Mouse (Mus musculus) lung, postnatal 0 days (tissue): ENCODE data around the gene Stpg4. TPM values are rescaled to one million over a fixed set of nuclear protein-coding genes. Genes with fewer than 3 reads are reported as not detected.

Experiments used
- ATAC-seq: fragments of 200-750 bp; cut with Nextera tagmentation; 2 replicates; pipeline ENCODE4 v1.8.0; 2017; ENCODE audit warnings: moderate library complexity
- DNase-seq: peaks from one replicate; pipeline ENCODE4 v3.0.0-alpha.2; 2016; ENCODE audit warnings: low spot score
- H3K27ac ChIP-seq: fragments of 300-500 bp; sonication (generic); 2 replicates; pipeline ENCODE4 v1.5.1; 2014; ENCODE audit warnings: antibody characterized with exemption, mild to moderate bottlenecking, low read length, mixed read lengths
- H3K27me3 ChIP-seq: fragments of 300-500 bp; sonication (generic); replicated peaks from 2 replicates; pipeline ENCODE4 v1.6.1; 2014; ENCODE audit warnings: low read length, mixed read lengths; ENCODE audit not compliant: insufficient read depth
- H3K36me3 ChIP-seq: fragments of 300-500 bp; sonication (generic); 2 replicates; pipeline ENCODE4 v1.6.1; 2014; ENCODE audit warnings: low read length, mixed read lengths; ENCODE audit not compliant: insufficient read depth
- H3K4me1 ChIP-seq: fragments of 300-500 bp; sonication (generic); 2 replicates; pipeline ENCODE4 v1.6.1; 2014; ENCODE audit warnings: antibody characterized with exemption, low read depth, low read length, mixed read lengths; ENCODE audit not compliant: insufficient read depth
- H3K4me2 ChIP-seq: fragments of 300-500 bp; sonication (generic); replicated peaks from 2 replicates; pipeline ENCODE4 v1.6.1; 2014; ENCODE audit warnings: low read depth, mild to moderate bottlenecking, low read length, moderate library complexity, mixed read lengths
- H3K4me3 ChIP-seq: fragments of 300-500 bp; sonication (generic); 2 replicates; pipeline ENCODE4 v1.5.1; 2014; ENCODE audit warnings: low read depth, low read length
- H3K9ac ChIP-seq: fragments of 300-500 bp; sonication (generic); replicated peaks from 2 replicates; pipeline ENCODE4 v1.6.1; 2014; ENCODE audit warnings: low read depth, mild to moderate bottlenecking
- H3K9me3 ChIP-seq: fragments of 300-500 bp; sonication (generic); 2 replicates; pipeline ENCODE4 v1.6.1; 2016; ENCODE audit warnings: low read length, mixed read lengths
- CTCF ChIP-seq: IDR thresholded peaks from 2 replicates; pipeline ENCODE4 v1.5.1; 2016; ENCODE audit warnings: antibody characterized with exemption, mild to moderate bottlenecking
- EP300 ChIP-seq: IDR thresholded peaks from 2 replicates; pipeline ENCODE4 v1.6.1; 2016; ENCODE audit warnings: antibody characterized with exemption, mild to moderate bottlenecking, control low read depth
- WGBS: fragments of 180-500 bp; shearing (Covaris S2); extraction: QIAGEN DNeasy Blood & Tissue Kit; methylation state at CpG from one replicate; pipeline ENCODE4 v1.1.7; 2014; 5-methylcytosine and 5-hydroxymethylcytosine counted together
- polyA plus RNA-seq: library from polyadenylated mRNA; unstranded; fragments of >200 nt; fragmentation: Nextera tagmentation; extraction: Ambion mirVana; gene quantifications from 2 replicates; pipeline ENCODE4 v1.2.1, GENCODE M21; 2015

Gene Stpg4
- polyA plus RNA-seq, 1 experiment from 2014 or later = not detected

DNA sequence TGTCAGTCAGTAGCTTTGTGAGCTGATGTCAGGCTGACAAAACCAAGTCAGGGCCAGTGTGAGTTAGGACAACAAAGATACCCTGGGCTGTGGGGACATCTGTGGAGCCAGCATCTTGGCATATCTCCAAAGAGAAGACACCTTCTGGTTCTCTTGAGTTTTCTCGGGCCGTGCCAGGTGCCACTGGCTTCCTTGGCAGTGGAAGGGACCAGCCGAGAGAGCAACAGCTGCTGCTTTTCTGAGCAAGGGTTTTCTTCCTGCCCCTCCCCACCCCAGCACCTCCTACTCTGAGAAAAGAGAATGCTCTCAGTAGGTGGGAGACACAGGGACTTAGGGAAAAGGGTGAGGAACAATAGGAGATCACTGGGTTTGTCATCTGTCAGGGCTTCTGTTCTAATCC lies 66.4 kb downstream of the Stpg4 start:
- H3K27me3 ChIP-seq = no peaks in the 10 kb centered on the region
- TF ChIP-seq CTCF = no peak
- no peaks in the 10 kb centered on the region for H3K36me3 ChIP-seq
- no peak overlapping the region for H3K9ac ChIP-seq
- 50% methylated on average over 3 of the region's 3 CpGs for WGBS
- H3K9me3 ChIP-seq = no peaks in the 10 kb centered on the region
- DNase-seq (no peak), ATAC-seq (no peak)
- no peak overlapping the region for H3K4me3 ChIP-seq
- no peak overlapping the region for H3K4me2 ChIP-seq
- H3K4me1 ChIP-seq = peaks cover 5% of the 10 kb centered on the region; the same call in 1 of the 2 replicates
- H3K27ac ChIP-seq = no peak overlapping the region

DNA sequence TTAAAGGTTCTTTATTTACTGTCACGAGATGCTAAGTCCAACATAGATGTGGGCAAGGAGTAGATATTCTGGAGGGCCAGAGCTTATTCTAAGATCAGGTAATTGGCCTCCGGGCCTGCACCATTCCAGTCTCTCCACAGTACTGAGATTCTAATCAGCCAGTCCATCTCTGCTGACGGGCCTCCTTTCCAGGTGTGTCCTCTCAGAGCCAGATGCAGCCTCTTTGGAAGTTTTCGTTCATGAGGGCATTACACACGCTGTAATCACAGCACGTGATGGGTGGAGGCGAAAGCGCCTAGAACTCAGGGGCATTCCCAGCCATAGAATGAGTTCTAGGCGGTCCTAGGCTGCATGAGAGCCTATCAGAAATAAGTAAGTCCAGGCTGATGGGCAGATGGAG lies 70.0 kb downstream of the Stpg4 start:
- Histone ChIP-seq H3K4me2 (no peak overlapping the region), H3K9me3 (no peaks in the 10 kb centered on the region), H3K27ac (no peak overlapping the region), H3K9ac (no peak overlapping the region), H3K27me3 (no peaks in the 10 kb centered on the region), H3K36me3 (no peaks in the 10 kb centered on the region), H3K4me1 (no peaks in the 10 kb centered on the region), H3K4me3 (no peak overlapping the region)
- TF ChIP-seq EP300 = no peak
- ATAC-seq (no peak), DNase-seq (no peak)
- WGBS = 67% methylated on average over 9 of the region's 9 CpGs

DNA sequence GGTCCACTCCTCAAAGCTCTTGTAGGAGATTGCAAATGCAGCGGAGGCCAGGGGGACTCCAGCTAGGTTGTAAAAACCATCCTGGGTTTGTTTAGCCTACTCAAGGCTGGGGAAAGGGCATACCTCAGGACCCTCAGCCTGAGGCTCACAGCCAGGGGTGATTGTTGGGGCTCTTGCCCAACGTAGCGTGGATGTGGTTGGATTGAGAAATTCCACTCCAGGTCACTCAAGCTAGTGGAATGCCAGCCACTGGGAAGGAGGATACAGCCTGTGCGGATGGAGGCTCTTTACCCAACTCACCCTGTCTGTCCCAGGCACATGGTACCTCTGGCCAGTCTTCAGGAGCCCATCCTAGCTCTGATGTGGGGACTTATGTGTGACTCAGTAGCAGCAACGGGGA lies 71.3 kb downstream of the Stpg4 start:
- peak; percentile 45; the same call in 1 of the 2 replicates for ATAC-seq
- WGBS = 76% methylated on average over 5 of the region's 5 CpGs
- Histone ChIP-seq H3K4me3 (no peak overlapping the region), H3K4me1 (peaks cover 6% of the 10 kb centered on the region; the same call in 1 of the 2 replicates), H3K4me2 (no peak overlapping the region), H3K27ac (no peak overlapping the region), H3K9me3 (no peaks in the 10 kb centered on the region), H3K9ac (no peak overlapping the region), H3K27me3 (no peaks in the 10 kb centered on the region), H3K36me3 (no peaks in the 10 kb centered on the region)
- TF ChIP-seq EP300 (no peak), CTCF (no peak)
- peak; percentile 43 for DNase-seq

DNA sequence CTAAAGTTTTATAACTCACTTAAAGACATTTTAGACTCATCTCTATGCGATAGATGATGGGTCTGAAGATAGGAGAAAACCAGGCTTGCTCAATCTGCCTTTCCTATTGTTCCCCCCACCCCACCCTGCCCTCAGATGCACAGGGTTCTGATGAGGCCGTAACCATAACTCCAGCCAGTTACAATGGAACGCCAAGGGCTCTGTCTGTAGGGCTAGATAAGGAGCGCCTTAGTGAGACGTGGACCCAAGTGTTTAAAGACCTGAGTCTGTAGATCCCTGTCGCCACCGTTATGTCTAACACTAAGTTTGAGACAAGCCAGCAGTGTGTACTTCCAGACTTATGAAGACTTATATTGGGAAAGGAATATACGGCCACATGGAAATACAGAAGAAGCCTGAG lies 72.1 kb downstream of the Stpg4 start:
- TF ChIP-seq CTCF = no peak
- TF ChIP-seq EP300 = no peak
- Histone ChIP-seq H3K9me3 (no peaks in the 10 kb centered on the region), H3K4me1 (peaks cover 6% of the 10 kb centered on the region; the same call in 1 of the 2 replicates), H3K4me3 (no peak overlapping the region), H3K27me3 (no peaks in the 10 kb centered on the region), H3K9ac (no peak overlapping the region), H3K4me2 (no peak overlapping the region), H3K27ac (no peak overlapping the region), H3K36me3 (no peaks in the 10 kb centered on the region)
- no peak for DNase-seq
- no peak for ATAC-seq
- 67% methylated on average over 8 of the region's 8 CpGs for WGBS

DNA sequence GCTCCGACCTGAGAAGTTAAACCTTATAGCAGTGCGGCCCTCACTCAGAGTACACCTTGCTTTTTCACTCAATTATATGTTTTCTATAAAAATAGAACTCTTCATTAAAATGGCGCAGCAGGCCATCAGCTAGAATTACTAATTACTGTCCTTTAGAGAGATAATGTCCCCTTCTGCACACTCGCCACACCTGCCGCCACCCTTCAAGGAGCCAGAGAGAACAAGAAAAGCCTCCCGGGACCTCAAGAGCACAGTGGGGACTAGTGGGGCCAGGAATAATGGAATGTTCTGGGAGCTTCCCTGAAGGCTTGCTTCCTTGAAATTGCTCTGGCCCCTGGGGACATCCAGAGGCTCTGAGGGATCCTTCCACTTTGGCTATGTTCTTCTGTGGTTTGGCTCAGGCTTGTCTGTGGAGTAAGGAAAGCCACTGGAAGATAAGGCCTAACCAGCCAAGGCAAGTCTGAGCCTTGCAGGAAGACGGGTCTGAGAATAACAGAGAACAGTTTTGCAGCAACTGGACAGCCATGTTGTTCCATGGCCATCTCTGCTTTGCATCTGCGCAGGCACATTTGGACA lies 73.7 kb downstream of the Stpg4 start:
- Histone ChIP-seq H3K36me3 (no peaks in the 10 kb centered on the region), H3K4me2 (no peak overlapping the region), H3K9me3 (no peaks in the 10 kb centered on the region), H3K4me3 (no peak overlapping the region), H3K4me1 (peaks cover 6% of the 10 kb centered on the region; the same call in 1 of the 2 replicates), H3K27me3 (no peaks in the 10 kb centered on the region), H3K9ac (no peak overlapping the region), H3K27ac (no peak overlapping the region)
- ATAC-seq (no peak), DNase-seq (no peak)
- 94% methylated on average over 8 of the region's 8 CpGs for WGBS
- no peak for TF ChIP-seq EP300
- TF ChIP-seq CTCF = no peak

DNA sequence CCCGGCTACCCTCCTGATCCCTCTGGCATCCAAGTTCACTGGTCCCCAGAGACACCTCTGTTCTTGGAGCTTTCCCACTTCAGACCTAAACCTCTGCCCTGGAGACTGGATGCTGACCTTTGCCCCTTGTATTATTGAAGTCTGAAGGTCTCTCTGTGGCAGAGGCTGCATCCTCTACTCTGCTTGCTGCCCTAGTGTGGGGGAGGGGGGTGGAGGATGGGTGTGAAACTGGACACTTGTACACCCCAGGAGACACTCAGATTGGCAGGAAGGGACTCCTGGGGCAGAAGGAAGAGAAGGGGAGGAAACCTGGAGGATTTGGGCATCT lies 74.7 kb downstream of the Stpg4 start:
- 73% methylated on average over 1 of the region's 1 CpGs for WGBS
- ATAC-seq = no peak
- H3K9me3 ChIP-seq = no peaks in the 10 kb centered on the region
- no peak overlapping the region for H3K4me3 ChIP-seq
- peaks cover 6% of the 10 kb centered on the region; the same call in 1 of the 2 replicates for H3K4me1 ChIP-seq
- DNase-seq = no peak
- no peak overlapping the region for H3K9ac ChIP-seq
- no peak overlapping the region for H3K4me2 ChIP-seq
- H3K36me3 ChIP-seq = no peaks in the 10 kb centered on the region
- no peak overlapping the region for H3K27ac ChIP-seq
- TF ChIP-seq EP300 (no peak), CTCF (no peak)
- no peaks in the 10 kb centered on the region for H3K27me3 ChIP-seq
